Mouse (Mus musculus): Measurements from ENCODE around the gene Rasal3. TPM values are rescaled to one million over a fixed set of nuclear protein-coding genes. Genes with fewer than 3 reads are reported as not detected.

Gene Rasal3
- total and polyA plus RNA-seq, 3 experiments, result 0.70 to 4.2 (median 0.98) TPM

DNA sequence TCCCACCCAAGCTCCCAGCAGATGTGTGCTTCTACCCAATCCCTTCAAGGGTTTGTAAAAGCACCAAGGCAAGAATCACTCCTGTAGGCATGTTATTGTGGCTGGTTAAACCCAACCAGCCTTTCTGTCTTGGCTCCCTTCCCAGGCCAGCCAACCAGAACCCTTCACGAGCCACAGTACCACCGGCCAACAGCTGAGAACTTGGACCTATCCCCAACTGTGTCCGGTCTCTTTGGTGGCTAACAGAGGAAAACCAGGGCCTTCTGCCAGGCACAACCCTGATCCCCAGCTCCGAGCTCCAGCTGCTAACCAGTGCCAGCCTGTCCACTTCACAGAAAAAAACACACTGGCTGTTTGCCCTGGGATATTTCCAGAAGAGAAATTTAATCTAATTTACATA is 49.7 kb downstream of the Rasal3 start:
- Histone ChIP-seq H3K4me3 (no peak overlapping the region), H3K4me1 (ENCODE audit: control insufficient read depth, insufficient read depth, low read length) (peaks cover 3% of the 10 kb centered on the region; the same call in 1 of the 2 replicates), H3K9ac (ENCODE audit: low read depth, low read length) (no peak overlapping the region), H3K27ac (peak overlapping the region; percentile 36), H3K79me2 (replicated peaks; ENCODE audit: control insufficient read depth, insufficient read depth, low read length) (0 out of 2 replicates have a peak, but pooled peaks cover 1% of the 10 kb centered on the region), H3K36me3 (ENCODE audit: control insufficient read depth, insufficient read depth, low read length) (no peaks in the 10 kb centered on the region; the same call in none of the 2 replicates), H3K27me3 (ENCODE audit: control insufficient read depth, insufficient read depth, low read length) (no peaks in the 10 kb centered on the region)
- intact Hi-C loops (cut with DNase I), result loop anchor here (5.0 kb wide), 1 partner anchor 34 kb away; the partner anchor contains the start of gene Wiz
- TF ChIP-seq POLR2A (IDR thresholded peaks at IDR 0.05; ENCODE audit: insufficient read depth, low read depth, low read length) (no peak), EP300 (IDR thresholded peaks at IDR 0.05; ENCODE audit: insufficient read depth, low read depth, low read length) (peak; percentile 23; the same call in 1 of the 2 replicates)
- 43% methylated on average over 4 of the region's 4 CpGs for WGBS
- peak; percentile 61 to 82 for DNase-seq

- H3K79me2 ChIP-seq (replicated peaks; ENCODE audit: control insufficient read depth, insufficient read depth, low read length), result peaks cover 3% of the 10 kb centered on the region; the same call in 1 of the 2 replicates
- TF ChIP-seq CTCF (IDR thresholded peaks at IDR 0.05) (no peak), EP300 (IDR thresholded peaks at IDR 0.05; ENCODE audit: insufficient read depth, low read depth, low read length) (no peak), POLR2A (IDR thresholded peaks at IDR 0.05; ENCODE audit: insufficient read depth, low read depth, low read length) (no peak)
- peaks cover 3% of the 10 kb centered on the region; the same call in 1 of the 2 replicates for H3K4me1 ChIP-seq (ENCODE audit: control insufficient read depth, insufficient read depth, low read length)
- intact Hi-C loops (cut with DNase I), result loop anchor here (5.0 kb wide), 1 partner anchor 36 kb away; the partner anchor contains the start of gene Wiz
- H3K27ac ChIP-seq, result no peak overlapping the region
- H3K36me3 ChIP-seq (ENCODE audit: control insufficient read depth, insufficient read depth, low read length), result peaks cover 5% of the 10 kb centered on the region
- no peak for DNase-seq
- H3K4me3 ChIP-seq, result no peak overlapping the region
- H3K27me3 ChIP-seq (ENCODE audit: control insufficient read depth, insufficient read depth, low read length), result no peaks in the 10 kb centered on the region
- no peak overlapping the region for H3K9ac ChIP-seq (ENCODE audit: low read depth, low read length)
These were observed 51.7 kb downstream of the Rasal3 start for GRCm38 (mm10) chr17:32351726-32352125.

- WGBS, result 66% methylated on average over 3 of the region's 3 CpGs
- TF ChIP-seq POLR2A (IDR thresholded peaks at IDR 0.05; ENCODE audit: insufficient read depth, low read depth, low read length) (no peak), EP300 (IDR thresholded peaks at IDR 0.05; ENCODE audit: insufficient read depth, low read depth, low read length) (no peak), CTCF (IDR thresholded peaks at IDR 0.05) (no peak)
- no peaks in the 10 kb centered on the region for H3K27me3 ChIP-seq (ENCODE audit: control insufficient read depth, insufficient read depth, low read length)
- peaks cover 3% of the 10 kb centered on the region; the same call in 1 of the 2 replicates for H3K4me1 ChIP-seq (ENCODE audit: control insufficient read depth, insufficient read depth, low read length)
- H3K36me3 ChIP-seq (ENCODE audit: control insufficient read depth, insufficient read depth, low read length), result peaks cover 5% of the 10 kb centered on the region
- no peak overlapping the region for H3K4me3 ChIP-seq
- H3K79me2 ChIP-seq (replicated peaks; ENCODE audit: control insufficient read depth, insufficient read depth, low read length), result peaks cover 3% of the 10 kb centered on the region; the same call in 1 of the 2 replicates
- no peak for DNase-seq
- intact Hi-C loops (cut with DNase I), result loop anchor here (5.0 kb wide), 1 partner anchor 36 kb away; the partner anchor contains the start of gene Wiz
- no peak overlapping the region for H3K9ac ChIP-seq (ENCODE audit: low read depth, low read length)
- peak overlapping the region; percentile 66; the same call in 1 of the 2 replicates for H3K27ac ChIP-seq
These were observed 52.1 kb downstream of the Rasal3 start for GRCm38 (mm10) chr17:32351269-32351668.

DNA sequence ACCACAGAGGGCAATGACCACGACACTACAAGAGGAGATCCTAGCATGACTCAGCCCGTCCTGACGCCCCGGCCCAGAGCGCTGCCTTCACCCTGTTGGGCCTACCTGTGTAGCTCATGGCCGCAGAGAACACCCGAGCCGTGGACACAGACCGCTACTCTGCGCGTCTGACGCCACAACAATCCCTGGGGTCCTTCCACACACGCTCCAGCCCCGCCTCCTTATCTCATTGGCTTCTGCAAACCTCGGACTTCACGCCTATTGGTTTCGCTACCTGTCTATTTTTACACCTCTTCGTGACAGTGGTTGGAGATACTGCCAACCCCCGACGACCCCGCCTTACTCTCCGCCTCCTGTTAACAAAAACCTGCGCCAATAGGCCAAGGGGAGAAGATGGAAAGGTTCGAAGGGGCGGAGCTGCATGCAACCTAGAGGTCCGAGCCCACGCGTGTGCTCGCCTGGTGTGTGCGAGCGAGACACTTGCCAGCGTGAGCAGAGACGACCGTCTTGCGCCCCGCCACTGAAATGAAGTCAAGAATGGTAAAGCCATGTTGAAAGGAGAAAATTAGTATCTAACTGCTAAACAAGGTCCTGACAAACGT is 52.9 kb downstream of the Rasal3 start, which contains the start of gene Akap8l:
Gene Akap8l, minus strand, starts transcription at position 226 of the 602 bp plus-strand sequence.
- intact Hi-C loops (cut with DNase I), result loop anchor here (5.0 kb wide), 1 partner anchor 37 kb away; the partner anchor contains the start of gene Wiz
- H3K4me1 ChIP-seq (ENCODE audit: control insufficient read depth, insufficient read depth, low read length), result peaks cover 3% of the 10 kb centered on the region; the same call in 1 of the 2 replicates

DNA sequence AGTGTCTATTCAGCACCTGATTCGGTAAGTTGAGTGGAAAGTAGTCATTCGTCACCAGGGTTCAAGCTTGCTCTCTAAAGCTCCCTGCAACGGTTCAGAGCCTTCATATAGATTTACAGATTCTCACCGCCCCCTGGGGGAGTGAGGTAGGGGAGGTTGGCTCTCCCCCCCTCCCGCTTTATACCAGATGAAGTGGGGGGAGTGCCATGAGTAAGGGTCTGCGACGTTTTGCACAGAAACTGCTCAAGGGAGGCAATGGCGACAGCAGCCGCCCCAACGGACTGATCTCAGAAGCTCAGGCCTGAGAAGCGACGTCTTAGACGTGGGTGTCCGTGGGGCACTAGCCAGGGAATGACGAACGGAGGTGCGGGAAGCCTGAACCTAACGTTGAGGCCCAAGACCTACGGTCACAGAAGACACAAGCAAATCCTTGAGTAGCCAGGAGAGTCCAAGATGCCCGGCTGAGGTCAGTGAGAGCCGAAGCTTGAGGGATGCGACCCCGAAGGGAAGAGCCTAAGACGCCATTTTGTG is 53.5 kb downstream of the Rasal3 start:
- peaks cover 3% of the 10 kb centered on the region; the same call in 1 of the 2 replicates for H3K79me2 ChIP-seq (replicated peaks; ENCODE audit: control insufficient read depth, insufficient read depth, low read length)
- under 1% methylated on average over 24 of the region's 24 CpGs for WGBS
- H3K36me3 ChIP-seq (ENCODE audit: control insufficient read depth, insufficient read depth, low read length), result peaks cover 5% of the 10 kb centered on the region
- peak overlapping the region; percentile 96 for H3K27ac ChIP-seq
- H3K4me3 ChIP-seq, result peak overlapping the region; percentile 81
- peak overlapping the region; percentile 87 for H3K9ac ChIP-seq (ENCODE audit: low read depth, low read length)
- TF ChIP-seq EP300 (IDR thresholded peaks at IDR 0.05; ENCODE audit: insufficient read depth, low read depth, low read length) (no peak), POLR2A (IDR thresholded peaks at IDR 0.05; ENCODE audit: insufficient read depth, low read depth, low read length) (no peak), CTCF (IDR thresholded peaks at IDR 0.05) (no peak)
- DNase-seq, result no peak
- no peaks in the 10 kb centered on the region for H3K27me3 ChIP-seq (ENCODE audit: control insufficient read depth, insufficient read depth, low read length)
- H3K4me1 ChIP-seq (ENCODE audit: control insufficient read depth, insufficient read depth, low read length), result peaks cover 4% of the 10 kb centered on the region; the same call in 1 of the 2 replicates
- intact Hi-C loops (cut with DNase I), result loop anchor here (2.0 to 5.0 kb wide), 4 partner anchors 13 to 145 kb away; partner anchors contain the start of gene Wiz

More for the DNA sequence above, 52.9 kb downstream of the Rasal3 start, which contains the start of gene Akap8l:
- Histone ChIP-seq H3K4me3 (peak within 1 kb of the TSS; percentile 81), H3K9ac (ENCODE audit: low read depth, low read length) (peak within 1 kb of the TSS; percentile 87), H3K79me2 (replicated peaks; ENCODE audit: control insufficient read depth, insufficient read depth, low read length) (peaks cover 3% of the 10 kb centered on the region; the same call in 1 of the 2 replicates), H3K36me3 (ENCODE audit: control insufficient read depth, insufficient read depth, low read length) (peaks cover 5% of the 10 kb centered on the region), H3K27ac (peak within 1 kb of the TSS; percentile 96), H3K27me3 (ENCODE audit: control insufficient read depth, insufficient read depth, low read length) (no peaks in the 10 kb centered on the region)
- DNase-seq, result peak; percentile 92 to 98
- peak; percentile 99 for TF ChIP-seq POLR2A (IDR thresholded peaks at IDR 0.05; ENCODE audit: insufficient read depth, low read depth, low read length)
- no peak for TF ChIP-seq CTCF (IDR thresholded peaks at IDR 0.05)
- under 1% methylated on average over 37 of the region's 37 CpGs for WGBS

Measured in heart, adult 2 months (tissue).